Mouse (Mus musculus) CD4-positive, CD25-positive, alpha-beta regulatory T cell, adult 9 weeks (primary cell): ENCODE results near the gene Oser1. TPM values are rescaled to one million over a fixed set of nuclear protein-coding genes. Genes with fewer than 3 reads are reported as not detected.

ENCODE experiments used
- polyA plus RNA-seq: library from polyadenylated mRNA; unstranded; fragments of 100-300 nt; shearing (Covaris generic); gene quantifications from one replicate; pipeline ENCODE4 v1.2.1, GENCODE M21; 2017

The Oser1 gene
- polyA plus RNA-seq = 110 TPM

GRCm38 (mm10) chr2:163424597-163424996 lies at the start of gene Oser1:
Oser1 (minus strand) TSS chr2:163424697.

GRCm38 (mm10) chr2:163472466-163472851 lies 48.0 kb upstream of the Oser1 start, which contains the start of gene Fitm2:
Fitm2 (minus strand) TSS chr2:163472629.

DNA sequence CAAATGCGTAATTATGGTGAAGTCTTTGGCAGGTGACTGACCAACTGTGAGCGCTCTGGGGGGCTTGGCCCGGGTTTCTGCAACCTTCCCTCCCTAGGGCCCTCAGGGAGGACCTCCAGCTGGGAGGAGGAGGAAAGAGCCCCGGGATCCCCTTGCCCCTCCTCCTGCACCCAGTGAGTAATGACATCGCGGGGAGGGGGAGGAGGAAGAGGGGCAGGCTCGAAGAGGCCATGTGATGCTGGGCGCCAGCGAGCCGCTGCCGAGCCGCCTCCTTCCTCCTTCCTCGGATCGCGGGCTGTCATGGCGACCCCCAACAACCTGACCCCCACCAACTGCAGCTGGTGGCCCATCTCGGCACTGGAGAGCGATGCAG lies 13.7 kb upstream of the Oser1 start, which contains the start of gene Gdap1l1:
Gdap1l1 (plus strand) TSS at position 231 of the 373 bp plus-strand sequence.

DNA sequence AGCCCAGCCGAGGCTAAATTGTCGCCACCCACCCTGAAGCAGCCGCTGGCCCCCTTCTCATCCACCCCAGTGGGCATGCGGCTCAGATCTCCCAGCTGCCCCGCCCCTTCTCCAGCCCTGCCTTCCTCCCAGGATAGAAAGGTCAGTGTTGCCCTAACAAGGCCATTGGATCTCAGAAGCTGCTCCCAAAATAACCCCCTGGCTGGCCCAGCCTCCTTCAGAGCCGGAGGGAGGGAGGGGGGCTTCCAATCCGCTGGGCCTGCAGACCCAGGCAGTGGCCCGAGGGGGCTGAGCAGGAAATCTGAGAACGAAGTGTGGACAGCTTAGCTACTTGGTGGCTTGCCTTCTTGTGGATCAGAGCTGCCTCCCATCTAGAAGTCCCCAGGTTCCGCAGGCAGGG lies 26.6 kb downstream of the Oser1 start, which contains the start of gene Jph2:
Jph2 (minus strand) TSS at position 89 of the 400 bp plus-strand sequence.

Other genes starting within 250 kb of the Oser1 start
- gene Tox2, start 221.6 kb downstream of the Oser1 start, polyA plus RNA-seq = 8.4 TPM
- not detected for gene Jph2, start 26.7 kb downstream of the Oser1 start, polyA plus RNA-seq
- gene Gdap1l1, start 13.8 kb upstream of the Oser1 start, polyA plus RNA-seq = 0.26 TPM
- 3.8 TPM for gene Fitm2, start 47.9 kb upstream of the Oser1 start, polyA plus RNA-seq
- gene R3hdml, start 67.6 kb upstream of the Oser1 start, polyA plus RNA-seq = not detected
- gene Hnf4a, start 82.1 kb upstream of the Oser1 start, polyA plus RNA-seq = not detected
- gene Ttpal, start 177.6 kb upstream of the Oser1 start, polyA plus RNA-seq = 50.1 TPM
- 813 TPM for gene Serinc3, start 220.4 kb upstream of the Oser1 start, polyA plus RNA-seq
- gene Pkig, start 233.7 kb upstream of the Oser1 start, polyA plus RNA-seq = 4.7 TPM